Mouse (Mus musculus): Measurements from ENCODE around the gene Usb1. TPM values are rescaled to one million over a fixed set of nuclear protein-coding genes. Genes with fewer than 3 reads are reported as not detected.

Gene Usb1
- polyA plus RNA-seq, 1 experiment from 2014 or later = 10.9 TPM

- DNase-seq (no peak), ATAC-seq (peak; percentile 49)
- under 1% methylated on average over 37 of the region's 38 CpGs for WGBS (ENCODE audit: insufficient replicate concordance)
- Histone ChIP-seq H3K4me2 (ENCODE audit: low read depth, low read length) (peak overlapping the region; percentile 85), H3K4me3 (ENCODE audit: low read depth, low read length) (peak overlapping the region; percentile 70), H3K36me3 (replicated peaks; ENCODE audit: insufficient read depth, low read length) (peaks cover 31% of the 10 kb centered on the region), H3K9ac (replicated peaks) (peak overlapping the region; percentile 89), H3K9me3 (ENCODE audit: low read length) (no peaks in the 10 kb centered on the region), H3K4me1 (ENCODE audit: insufficient read depth) (peaks cover 23% of the 10 kb centered on the region), H3K27ac (ENCODE audit: low read depth) (peak overlapping the region; percentile 98), H3K27me3 (ENCODE audit: insufficient read depth, low read length) (no peaks in the 10 kb centered on the region)
- TF ChIP-seq EP300 (IDR thresholded peaks at IDR 0.05; ENCODE audit: low read depth) (no peak), CTCF (IDR thresholded peaks at IDR 0.05; ENCODE audit: low read depth) (peak; percentile 31)
Measured at GRCm38 (mm10) chr8:95331156-95331719, 846 bp upstream of the Usb1 start.

DNA sequence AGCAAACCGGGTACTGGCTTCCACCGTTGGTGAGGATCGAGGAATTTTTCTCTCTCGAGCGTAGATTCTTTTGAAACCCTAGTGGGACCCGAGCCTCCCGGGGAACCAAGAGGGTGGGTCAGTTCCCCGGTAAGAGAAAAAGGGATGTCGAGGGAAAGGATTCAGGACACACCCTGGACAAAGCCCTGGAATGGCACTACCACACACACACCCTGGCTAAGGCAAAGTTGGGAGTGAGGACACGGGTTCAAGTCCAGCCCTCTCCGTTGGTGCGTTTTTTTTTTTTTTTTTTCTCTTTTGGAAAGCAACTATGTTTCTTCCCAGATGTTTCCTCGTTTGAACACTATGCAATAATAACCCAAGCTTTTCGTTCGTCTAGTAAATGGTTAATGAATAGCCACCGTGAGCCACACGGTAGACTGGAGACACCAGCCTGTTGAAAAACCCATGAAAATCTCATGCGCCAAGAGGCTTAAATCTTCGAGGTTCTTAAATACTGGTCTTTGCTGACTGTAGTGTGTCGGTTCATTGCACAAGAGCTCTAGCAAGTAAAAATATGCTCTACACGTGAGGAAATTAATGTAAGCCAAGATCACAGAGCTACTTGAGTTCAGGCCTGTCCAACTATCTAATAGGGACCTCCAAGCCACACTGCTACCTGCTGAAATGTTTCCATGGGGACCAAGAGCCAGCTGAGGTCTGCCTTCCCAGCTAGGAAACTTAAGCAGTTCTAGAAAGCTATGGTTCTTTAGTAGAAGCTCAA, 534 bp downstream of the Usb1 start:
- no peak for ATAC-seq
- WGBS (ENCODE audit: insufficient replicate concordance) = 19% methylated on average over 21 of the region's 21 CpGs
- TF ChIP-seq CTCF (IDR thresholded peaks at IDR 0.05; ENCODE audit: low read depth) (no peak), EP300 (IDR thresholded peaks at IDR 0.05; ENCODE audit: low read depth) (peak; percentile 4; the same call in 1 of the 2 replicates)

GRCm38 (mm10) chr8:95335706-95336105, 3.6 kb downstream of the Usb1 start:
- peak overlapping the region; percentile 13; the same call in 1 of the 2 replicates for H3K4me2 ChIP-seq (ENCODE audit: low read depth, low read length)
- no peak for DNase-seq

More for the DNA sequence above, 534 bp downstream of the Usb1 start:
- no peak for DNase-seq
- H3K4me3 ChIP-seq (ENCODE audit: low read depth, low read length) = peak overlapping the region; percentile 70
- H3K36me3 ChIP-seq (replicated peaks; ENCODE audit: insufficient read depth, low read length) = peaks cover 21% of the 10 kb centered on the region
- no peaks in the 10 kb centered on the region for H3K9me3 ChIP-seq (ENCODE audit: low read length)
- peaks cover 23% of the 10 kb centered on the region for H3K4me1 ChIP-seq (ENCODE audit: insufficient read depth)
- H3K27me3 ChIP-seq (ENCODE audit: insufficient read depth, low read length) = no peaks in the 10 kb centered on the region
- H3K9ac ChIP-seq (replicated peaks) = peak overlapping the region; percentile 89
- peak overlapping the region; percentile 85 for H3K4me2 ChIP-seq (ENCODE audit: low read depth, low read length)
- peak overlapping the region; percentile 98 for H3K27ac ChIP-seq (ENCODE audit: low read depth)

GRCm38 (mm10) chr8:95336363-95336762, 4.3 kb downstream of the Usb1 start:
- TF ChIP-seq CTCF (IDR thresholded peaks at IDR 0.05; ENCODE audit: low read depth) (no peak), EP300 (IDR thresholded peaks at IDR 0.05; ENCODE audit: low read depth) (no peak)
- ATAC-seq (no peak), DNase-seq (no peak)
- Histone ChIP-seq H3K36me3 (replicated peaks; ENCODE audit: insufficient read depth, low read length) (peaks cover 14% of the 10 kb centered on the region; the same call in 1 of the 2 replicates), H3K9me3 (ENCODE audit: low read length) (no peaks in the 10 kb centered on the region), H3K27ac (ENCODE audit: low read depth) (no peak overlapping the region), H3K9ac (replicated peaks) (no peak overlapping the region), H3K4me1 (ENCODE audit: insufficient read depth) (peaks cover 8% of the 10 kb centered on the region), H3K27me3 (ENCODE audit: insufficient read depth, low read length) (no peaks in the 10 kb centered on the region), H3K4me2 (ENCODE audit: low read depth, low read length) (no peak overlapping the region), H3K4me3 (ENCODE audit: low read depth, low read length) (no peak overlapping the region)

More at GRCm38 (mm10) chr8:95335706-95336105, 3.6 kb downstream of the Usb1 start:
- H3K27ac ChIP-seq (ENCODE audit: low read depth) = no peak overlapping the region
- peaks cover 14% of the 10 kb centered on the region; the same call in 1 of the 2 replicates for H3K36me3 ChIP-seq (replicated peaks; ENCODE audit: insufficient read depth, low read length)
- 54% methylated on average over 1 of the region's 1 CpGs for WGBS (ENCODE audit: insufficient replicate concordance)
- peaks cover 14% of the 10 kb centered on the region for H3K4me1 ChIP-seq (ENCODE audit: insufficient read depth)
- TF ChIP-seq EP300 (IDR thresholded peaks at IDR 0.05; ENCODE audit: low read depth) = no peak
- H3K4me3 ChIP-seq (ENCODE audit: low read depth, low read length) = no peak overlapping the region
- no peaks in the 10 kb centered on the region for H3K9me3 ChIP-seq (ENCODE audit: low read length)
- no peak overlapping the region for H3K9ac ChIP-seq (replicated peaks)
- no peaks in the 10 kb centered on the region for H3K27me3 ChIP-seq (ENCODE audit: insufficient read depth, low read length)
- ATAC-seq = no peak

DNA sequence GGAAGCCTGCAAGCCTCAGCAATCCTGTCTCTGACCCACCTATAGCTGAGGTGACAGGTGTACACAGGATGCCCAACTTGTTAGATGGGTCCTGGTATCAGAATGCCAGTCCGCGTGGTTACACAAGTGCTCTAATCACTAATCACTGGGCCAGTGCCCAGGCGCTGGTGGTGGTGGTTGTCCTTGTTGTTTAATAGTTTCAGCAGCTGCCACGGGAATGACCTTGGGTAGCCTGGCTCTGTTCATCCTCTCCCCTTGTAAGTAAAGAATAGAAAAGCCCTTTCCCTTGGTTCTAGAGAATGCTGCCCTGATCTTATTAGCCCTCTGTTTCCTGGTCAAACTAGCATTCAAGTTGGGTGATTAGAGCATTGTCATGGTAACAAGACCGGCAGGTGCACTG, 9.6 kb downstream of the Usb1 start:
- no peak overlapping the region for H3K4me2 ChIP-seq (ENCODE audit: low read depth, low read length)
- H3K27ac ChIP-seq (ENCODE audit: low read depth) = no peak overlapping the region
- no peak for TF ChIP-seq EP300 (IDR thresholded peaks at IDR 0.05; ENCODE audit: low read depth)
- no peak for TF ChIP-seq CTCF (IDR thresholded peaks at IDR 0.05; ENCODE audit: low read depth)
- no peaks in the 10 kb centered on the region for H3K4me1 ChIP-seq (ENCODE audit: insufficient read depth)
- DNase-seq (no peak), ATAC-seq (no peak)
- H3K27me3 ChIP-seq (ENCODE audit: insufficient read depth, low read length) = no peaks in the 10 kb centered on the region
- peaks cover 36% of the 10 kb centered on the region for H3K36me3 ChIP-seq (replicated peaks; ENCODE audit: insufficient read depth, low read length)
- H3K9me3 ChIP-seq (ENCODE audit: low read length) = no peaks in the 10 kb centered on the region
- no peak overlapping the region for H3K4me3 ChIP-seq (ENCODE audit: low read depth, low read length)
- WGBS (ENCODE audit: insufficient replicate concordance) = 82% methylated on average over 5 of the region's 5 CpGs
- no peak overlapping the region for H3K9ac ChIP-seq (replicated peaks)

DNA sequence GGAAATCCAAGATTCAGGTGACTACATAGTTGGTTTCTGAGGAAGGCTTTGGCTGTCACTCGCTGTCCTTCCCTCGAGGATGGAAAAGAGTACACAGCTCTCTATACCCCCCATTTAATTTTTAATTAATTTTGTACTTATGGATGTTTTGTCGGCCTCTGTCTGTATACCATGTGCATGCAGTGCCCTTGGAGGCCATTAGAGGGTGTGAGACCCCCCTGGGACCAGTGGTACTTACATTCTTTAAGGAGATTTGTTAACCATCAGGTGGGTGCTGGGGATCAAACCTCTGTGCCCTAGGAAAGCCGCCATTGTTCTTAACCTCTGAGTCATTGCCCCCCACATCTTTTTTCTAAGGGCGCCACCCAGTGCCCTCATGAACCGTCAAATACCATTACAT, 12.6 kb downstream of the Usb1 start:
- Histone ChIP-seq H3K36me3 (replicated peaks; ENCODE audit: insufficient read depth, low read length) (peaks cover 23% of the 10 kb centered on the region), H3K9me3 (ENCODE audit: low read length) (no peaks in the 10 kb centered on the region), H3K9ac (replicated peaks) (no peak overlapping the region), H3K27me3 (ENCODE audit: insufficient read depth, low read length) (no peaks in the 10 kb centered on the region), H3K27ac (ENCODE audit: low read depth) (no peak overlapping the region), H3K4me2 (ENCODE audit: low read depth, low read length) (no peak overlapping the region), H3K4me1 (ENCODE audit: insufficient read depth) (no peaks in the 10 kb centered on the region), H3K4me3 (ENCODE audit: low read depth, low read length) (no peak overlapping the region)
- no peak for ATAC-seq
- DNase-seq = no peak
- TF ChIP-seq EP300 (IDR thresholded peaks at IDR 0.05; ENCODE audit: low read depth) (no peak), CTCF (IDR thresholded peaks at IDR 0.05; ENCODE audit: low read depth) (peak; percentile 30; the same call in 1 of the 2 replicates)
- 83% methylated on average over 6 of the region's 6 CpGs for WGBS (ENCODE audit: insufficient replicate concordance)

Measured in liver, postnatal 0 days (tissue).